Mouse (Mus musculus): ENCODE measurements around the gene Mtmr4.

Mtmr4 gene

GRCm38 (mm10) chr11:87615551-87615950 lies 23.6 kb downstream of the Mtmr4 start:
- in situ Hi-C loops (cut with MboI, MseI), result no loop called here

GRCm38 (mm10) chr11:87615952-87616351 lies 24.0 kb downstream of the Mtmr4 start:
- in situ Hi-C loops (cut with MboI, MseI), result no loop called here

- in situ Hi-C loops (cut with MboI, MseI), result no loop called here
Measured at GRCm38 (mm10) chr11:87616790-87617474, 25.0 kb downstream of the Mtmr4 start, which contains the start of gene Hsf5. Gene Hsf5, plus strand, starts transcription at chr11:87617164.

GRCm38 (mm10) chr11:87617606-87618005 lies 25.6 kb downstream of the Mtmr4 start:
- in situ Hi-C loops (cut with MboI, MseI), result no loop called here

- in situ Hi-C loops (cut with MboI, MseI), result no loop called here
Measured at GRCm38 (mm10) chr11:87623160-87623559, 31.2 kb downstream of the Mtmr4 start.

GRCm38 (mm10) chr11:87629859-87630258 lies 37.9 kb downstream of the Mtmr4 start:
- in situ Hi-C loops (cut with MboI, MseI), result no loop called here

- in situ Hi-C loops (cut with MboI, MseI), result no loop called here
Measured at GRCm38 (mm10) chr11:87638793-87639192, 46.8 kb downstream of the Mtmr4 start.

- in situ Hi-C loops (cut with MboI, MseI), result no loop called here
Measured at GRCm38 (mm10) chr11:87639206-87639605, 47.2 kb downstream of the Mtmr4 start.

- in situ Hi-C loops (cut with MboI, MseI), result no loop called here
Measured at GRCm38 (mm10) chr11:87642865-87643264, 50.9 kb downstream of the Mtmr4 start.

- in situ Hi-C loops (cut with MboI, MseI), result no loop called here
Measured at GRCm38 (mm10) chr11:87654693-87655092, 62.7 kb downstream of the Mtmr4 start.

- in situ Hi-C loops (cut with MboI, MseI), result no loop called here
Measured at GRCm38 (mm10) chr11:87659216-87659615, 67.3 kb downstream of the Mtmr4 start.

- in situ Hi-C loops (cut with MboI, MseI), result loop anchor here (5.0 kb wide), 2 partner anchors 65 to 105 kb away; no protein-coding TSS in a partner anchor
Measured at GRCm38 (mm10) chr11:87662407-87662806, 70.4 kb downstream of the Mtmr4 start, which contains the start of gene Rnf43. Gene Rnf43, plus strand, starts transcription at chr11:87662722.

GRCm38 (mm10) chr11:87662822-87663221 lies 70.9 kb downstream of the Mtmr4 start:
- in situ Hi-C loops (cut with MboI, MseI), result loop anchor here (5.0 kb wide), 2 partner anchors 64 to 104 kb away; no protein-coding TSS in a partner anchor

- in situ Hi-C loops (cut with MboI, MseI), result loop anchor here (5.0 kb wide), 2 partner anchors 63 to 103 kb away; no protein-coding TSS in a partner anchor
Measured at GRCm38 (mm10) chr11:87663948-87664347, 72.0 kb downstream of the Mtmr4 start.

- in situ Hi-C loops (cut with MboI, MseI), result loop anchor here (5.0 kb wide), 2 partner anchors 63 to 103 kb away; no protein-coding TSS in a partner anchor
Measured at GRCm38 (mm10) chr11:87664521-87664920, 72.6 kb downstream of the Mtmr4 start.

- in situ Hi-C loops (cut with MboI, MseI), result no loop called here
Measured at GRCm38 (mm10) chr11:87665224-87665623, 73.3 kb downstream of the Mtmr4 start.

- in situ Hi-C loops (cut with MboI, MseI), result no loop called here
Measured at GRCm38 (mm10) chr11:87665658-87666057, 73.7 kb downstream of the Mtmr4 start.
